Mouse (Mus musculus): Measurements from ENCODE around the gene Olfr825.
"Not testable (repeated sequence)": the region's sequence is repeated elsewhere in the genome, so short reads cannot be mapped to it uniquely, and the experiment has no call there.

DNA sequence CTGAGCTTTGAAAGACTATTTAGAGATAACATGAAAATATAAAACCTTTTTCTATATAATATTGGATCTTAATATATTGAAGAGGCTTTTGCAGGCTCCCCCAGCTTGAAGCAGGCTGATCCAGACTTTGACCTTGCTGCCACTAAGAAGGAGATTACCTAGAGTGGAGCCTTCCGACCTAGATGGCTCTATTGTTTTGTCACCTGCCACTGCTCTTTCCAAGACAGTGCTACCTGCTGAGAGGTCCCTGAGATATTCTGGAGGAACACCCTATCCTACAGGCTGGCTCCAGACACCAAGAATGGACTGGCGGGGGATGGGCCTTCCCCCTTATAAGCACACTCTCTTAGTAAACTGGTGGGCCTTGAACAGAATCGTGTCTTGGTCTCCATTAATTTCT lies 50.5 kb downstream of the Olfr825 start:
- TF ChIP-seq CTCF (IDR thresholded peaks at IDR 0.05; ENCODE audit: low read depth, low read length); POLR2A (IDR thresholded peaks at IDR 0.05; ENCODE audit: insufficient read depth, low read length): not testable (repeated sequence)

All from ES-Bruce4 (cell line).